Mouse (Mus musculus) gastrocnemius, postnatal 10 days (tissue): Measurements from ENCODE around the gene Arfgap2. TPM values are rescaled to one million over a fixed set of nuclear protein-coding genes. Genes with fewer than 3 reads are reported as not detected.
A peak's percentile ranks its signal among the peaks of the same experiment; 100 is the strongest.

Source experiments
- DNase-seq: peaks from one replicate; pipeline ENCODE4 v3.0.0; 2021; ENCODE audit warnings: mixed read lengths
- total RNA-seq, 2 experiments: library from RNA; stranded (reverse); gene quantifications; 2 replicates each; pipeline ENCODE4 v1.2.3; 2021

Gene Arfgap2
- total RNA-seq, 2 experiments from 2014 or later = 77.1 to 84.3 TPM

GRCm38 (mm10) chr2:91258830-91259229 lies 5.9 kb upstream of the Arfgap2 start:
- no peak for DNase-seq

DNA sequence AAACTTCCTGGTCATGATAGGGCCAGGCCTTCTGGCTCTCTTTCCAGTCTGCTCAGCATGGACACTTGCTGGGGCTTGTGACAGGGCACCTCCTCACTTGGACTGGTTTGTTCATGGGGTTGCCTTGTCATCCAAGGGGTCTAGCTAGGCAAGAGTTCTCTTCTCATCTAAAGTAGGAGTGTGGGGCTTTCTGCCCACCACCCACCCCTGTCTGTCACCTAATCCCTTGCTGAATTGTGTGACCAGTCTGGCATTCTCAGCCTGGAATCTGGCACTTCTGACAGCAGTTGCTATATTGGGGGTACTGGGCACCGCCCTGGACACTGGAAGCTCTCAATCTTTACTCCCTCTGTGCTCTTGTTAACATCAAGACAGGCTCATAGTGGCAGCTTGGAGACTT lies 5.3 kb upstream of the Arfgap2 start:
- no peak for DNase-seq

DNA sequence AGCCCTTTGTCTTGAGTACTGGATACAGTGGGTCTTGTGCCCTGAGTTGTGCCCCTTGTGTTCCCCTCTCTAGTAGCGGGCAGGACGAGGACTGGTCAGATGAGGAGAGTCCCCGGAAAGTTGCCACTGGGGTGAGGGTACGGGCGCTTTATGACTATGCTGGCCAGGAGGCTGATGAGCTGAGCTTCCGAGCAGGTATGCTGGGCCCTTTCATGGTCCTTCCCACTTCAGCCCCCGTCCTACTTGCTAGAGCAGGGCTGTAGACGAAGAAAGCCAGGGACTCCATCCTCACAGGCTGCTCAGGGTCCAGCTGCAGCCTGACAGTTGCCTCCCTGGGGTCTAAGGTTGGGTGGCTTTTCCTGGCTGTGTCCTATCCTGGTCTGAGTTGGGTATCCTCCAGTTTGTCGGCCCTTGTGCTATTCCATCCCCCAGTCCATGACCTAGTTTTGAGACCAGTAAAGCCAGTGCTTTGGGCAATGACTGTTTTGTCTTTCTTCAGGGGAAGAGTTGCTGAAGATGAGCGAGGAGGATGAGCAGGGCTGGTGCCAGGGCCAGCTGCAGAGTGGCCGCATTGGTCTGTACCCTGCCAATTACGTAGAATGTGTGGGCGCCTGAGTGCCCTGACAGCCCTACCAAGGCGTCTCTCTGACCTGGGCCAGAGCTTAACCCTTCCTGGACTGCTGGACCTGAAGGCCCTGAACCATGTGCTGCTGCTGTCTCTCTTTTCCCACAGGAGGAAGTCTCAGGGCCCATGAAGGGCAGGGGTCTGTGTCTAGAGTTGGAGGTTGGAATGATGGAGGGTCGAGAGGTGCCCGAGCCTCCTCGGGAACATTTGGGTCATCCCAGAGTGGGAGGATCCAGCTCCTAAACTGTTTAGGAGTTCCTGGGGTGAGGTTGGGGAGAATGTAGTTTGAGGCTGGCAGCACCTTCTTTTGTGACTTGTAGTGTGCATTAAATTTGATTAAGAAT lies 798 bp upstream of the Arfgap2 start:
- DNase-seq = no peak

GRCm38 (mm10) chr2:91268042-91268441 lies 3.3 kb downstream of the Arfgap2 start:
- no peak for DNase-seq

- DNase-seq = no peak
These were observed 3.9 kb downstream of the Arfgap2 start for GRCm38 (mm10) chr2:91268706-91269105.

GRCm38 (mm10) chr2:91269687-91270133 lies 4.9 kb downstream of the Arfgap2 start:
- DNase-seq = no peak

- peak; percentile 62 for DNase-seq
These were observed 14.1 kb downstream of the Arfgap2 start for GRCm38 (mm10) chr2:91278749-91279371.

GRCm38 (mm10) chr2:91279372-91279755 lies 14.6 kb downstream of the Arfgap2 start:
- no peak for DNase-seq

DNA sequence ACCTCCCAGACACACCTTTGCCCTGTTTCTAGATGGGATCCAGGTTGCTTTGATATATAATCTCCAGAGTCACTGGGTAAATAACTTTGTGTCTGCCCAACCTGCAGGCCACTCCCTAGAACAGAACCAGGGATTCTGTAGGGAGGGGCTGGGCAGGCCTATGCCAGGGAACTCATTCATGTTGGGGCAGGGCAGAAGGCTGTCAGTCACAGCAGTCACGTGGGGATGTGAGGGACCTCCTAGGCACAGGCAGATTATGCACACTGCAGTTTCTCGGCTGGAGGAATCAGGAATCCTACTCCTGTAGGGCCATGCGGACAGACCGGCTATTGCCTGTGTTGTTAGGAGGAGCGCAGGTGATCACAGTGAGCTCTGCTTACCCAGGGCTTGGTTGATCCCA lies 16.6 kb downstream of the Arfgap2 start:
- no peak for DNase-seq

- DNase-seq = no peak
These were observed 19.2 kb downstream of the Arfgap2 start for GRCm38 (mm10) chr2:91283972-91284371.

- DNase-seq = peak; percentile 71
These were observed 19.8 kb downstream of the Arfgap2 start for GRCm38 (mm10) chr2:91284375-91285199.

- DNase-seq = peak; percentile 91
These were observed 21.2 kb downstream of the Arfgap2 start for GRCm38 (mm10) chr2:91285885-91286505.

DNA sequence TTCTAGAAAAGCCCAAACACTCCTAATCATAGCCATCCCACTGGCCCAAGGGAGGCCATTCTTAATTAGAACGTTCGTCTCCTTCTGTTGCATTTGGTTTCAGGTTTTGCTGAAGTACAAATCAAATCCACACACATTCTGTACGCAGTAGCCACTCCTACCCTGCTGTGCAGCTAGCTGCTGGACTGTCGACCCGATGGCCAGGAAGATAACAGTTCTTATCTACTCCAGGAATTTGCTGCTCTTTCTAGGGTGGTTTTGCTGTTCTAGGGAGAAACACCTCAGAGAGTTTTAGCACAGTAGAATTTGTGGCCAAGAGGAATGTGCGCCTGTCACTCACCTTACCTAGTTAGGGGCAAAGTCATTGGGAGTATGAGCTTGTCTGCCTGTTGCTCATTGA lies 22.8 kb downstream of the Arfgap2 start:
- no peak for DNase-seq

GRCm38 (mm10) chr2:91291197-91292007 lies 26.6 kb downstream of the Arfgap2 start:
- DNase-seq = peak; percentile 70

DNA sequence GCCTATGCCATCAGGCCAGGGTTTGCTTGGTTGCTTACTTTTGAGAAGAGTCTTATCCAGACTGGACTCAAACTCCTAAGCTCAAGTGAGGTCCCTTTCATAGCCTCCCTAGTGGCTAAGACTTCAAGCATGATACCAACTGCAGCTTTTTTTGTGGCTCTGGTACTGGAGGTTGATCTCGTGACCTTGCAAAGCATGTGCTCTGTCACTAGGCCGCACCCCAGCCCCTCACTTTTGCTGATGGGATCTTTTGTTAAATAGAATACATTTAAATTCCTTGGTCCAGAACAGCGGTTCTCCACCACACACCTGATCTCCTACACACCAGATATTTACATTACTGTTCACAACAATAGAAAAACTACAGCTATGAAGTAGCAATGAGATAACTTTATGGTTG lies 29.5 kb downstream of the Arfgap2 start:
- no peak for DNase-seq

- no peak for DNase-seq
These were observed 31.1 kb downstream of the Arfgap2 start for GRCm38 (mm10) chr2:91295895-91296294.

DNA sequence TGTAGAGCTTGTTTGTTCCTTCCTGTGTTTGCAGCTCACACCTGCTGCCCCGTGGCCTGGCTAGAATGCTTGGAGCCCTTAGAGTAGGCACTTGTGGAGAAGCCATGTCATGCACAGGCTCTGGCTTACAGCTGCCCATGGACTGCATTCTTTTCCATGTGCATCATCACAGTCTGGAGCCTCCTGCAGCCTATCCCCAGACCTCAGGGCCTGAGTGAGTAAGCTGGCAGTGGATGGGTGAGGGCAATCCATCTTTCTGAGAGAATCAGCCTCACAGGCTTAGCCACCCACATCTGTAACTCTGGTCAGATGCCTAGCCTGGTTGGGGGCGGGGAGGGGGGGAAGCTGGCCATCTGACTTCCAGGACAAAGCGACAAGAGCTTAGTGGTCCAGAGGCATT lies 34.4 kb downstream of the Arfgap2 start:
- DNase-seq = no peak

- DNase-seq = no peak
These were observed 36.0 kb downstream of the Arfgap2 start for GRCm38 (mm10) chr2:91300784-91301183.

DNA sequence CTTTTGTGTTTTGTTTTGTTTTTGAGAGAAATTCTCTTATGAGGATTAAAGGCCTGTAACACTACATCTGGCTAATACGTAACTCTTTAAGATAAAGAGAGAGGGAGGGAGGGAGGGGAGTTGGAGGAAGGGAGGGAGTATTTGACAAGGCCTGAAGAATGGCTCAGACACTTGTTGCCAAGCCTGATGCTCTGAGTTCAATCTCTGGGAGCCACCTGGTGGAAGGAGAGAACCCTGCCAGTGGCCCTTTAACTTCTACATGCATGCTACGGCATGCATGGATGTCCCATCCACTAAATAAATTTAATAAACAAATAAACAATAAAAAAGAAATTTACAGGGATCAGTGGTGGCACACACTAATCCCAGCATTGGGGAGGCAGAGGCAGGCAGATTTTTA lies 37.1 kb downstream of the Arfgap2 start:
- no peak for DNase-seq

- DNase-seq = no peak
These were observed 38.1 kb downstream of the Arfgap2 start for GRCm38 (mm10) chr2:91302845-91303244.

GRCm38 (mm10) chr2:91305926-91306325 lies 41.2 kb downstream of the Arfgap2 start:
- DNase-seq = no peak
